Mouse (Mus musculus) MEL (cell line): ENCODE data around the gene Gm14743. TPM values are rescaled to one million over a fixed set of nuclear protein-coding genes. Genes with fewer than 3 reads are reported as not detected.
"Not testable (repeated sequence)": the region's sequence is repeated elsewhere in the genome, so short reads cannot be mapped to it uniquely, and the experiment has no call there.

ENCODE experiments used
- DNase-seq: peaks from one replicate; pipeline ENCODE4 v3.0.0; 2011; ENCODE audit warnings: low read depth, low spot score
- H3K27ac ChIP-seq: 2 replicates; pipeline ENCODE4 v1.5.1; 2012; ENCODE audit warnings: low read depth, mild to moderate bottlenecking, control low read depth, low read length, moderate library complexity; ENCODE audit not compliant: control insufficient read depth
- H3K27me3 ChIP-seq, 2 experiments: fragments of 150-350 bp in 1 of 2; sonication (generic) in 1 of 2; 2 replicates each; pipeline ENCODE4 v1.6.1; 2012; ENCODE audit warnings: low read length in 2 of 2, mild to moderate bottlenecking in 2 of 2, improper control_type of control experiment in 1 of 2, moderate library complexity in 1 of 2; ENCODE audit not compliant: insufficient read depth in 2 of 2, control insufficient read depth in 1 of 2
- H3K36me3 ChIP-seq, 2 experiments: 2 replicates each; pipeline ENCODE4 v1.6.1; 2012 to 2014; ENCODE audit warnings: low read length in 2 of 2, improper control_type of control experiment in 1 of 2, inconsistent platforms in 1 of 2, mild to moderate bottlenecking in 1 of 2; ENCODE audit not compliant: insufficient read depth in 2 of 2, control insufficient read depth in 1 of 2
- H3K4me1 ChIP-seq, 2 experiments: fragments of 150-350 bp in 1 of 2; sonication (generic) in 1 of 2; 2 replicates each; pipeline ENCODE4 v1.6.1; 2012; ENCODE audit warnings: low read length in 2 of 2, improper control_type of control experiment in 1 of 2, mild to moderate bottlenecking in 1 of 2; ENCODE audit not compliant: insufficient read depth in 2 of 2, control insufficient read depth in 1 of 2
- H3K4me3 ChIP-seq, 2 experiments: fragments of 150-350 bp in 1 of 2; sonication (generic) in 1 of 2; 2 replicates each; pipeline ENCODE4 v1.5.1; 2012; ENCODE audit warnings: low read depth in 2 of 2, low read length in 2 of 2, mild to moderate bottlenecking in 2 of 2, moderate library complexity in 2 of 2, control low read depth in 1 of 2, improper control_type of control experiment in 1 of 2; ENCODE audit not compliant: control insufficient read depth in 1 of 2, insufficient read depth in 1 of 2
- H3K79me2 ChIP-seq: 2 replicates; pipeline ENCODE4 v1.6.1; 2012; ENCODE audit warnings: mild to moderate bottlenecking, low read length, moderate library complexity; ENCODE audit not compliant: control insufficient read depth, poor library complexity, insufficient read depth
- H3K9ac ChIP-seq: 2 replicates; pipeline ENCODE4 v1.6.1; 2012; ENCODE audit warnings: low read depth, mild to moderate bottlenecking, control low read depth, low read length, moderate library complexity; ENCODE audit not compliant: control insufficient read depth, poor library complexity, severe bottlenecking
- H3K9me3 ChIP-seq: fragments of 150-350 bp; sonication (generic); replicated peaks from 2 replicates; pipeline ENCODE4 v1.6.1; 2012; ENCODE audit warnings: mild to moderate bottlenecking, low read length, improper control_type of control experiment, moderate library complexity; ENCODE audit not compliant: insufficient read depth
- CHD2 ChIP-seq: IDR thresholded peaks from 2 replicates; pipeline ENCODE4 v1.6.1; 2011; ENCODE audit warnings: low read length, improper control_type of control experiment
- E2F4 ChIP-seq: IDR thresholded peaks from 2 replicates; pipeline ENCODE4 v1.6.1; 2011; ENCODE audit warnings: low read depth, low read length, improper control_type of control experiment, borderline replicate concordance
- ELF1 ChIP-seq: IDR thresholded peaks from 2 replicates; pipeline ENCODE4 v1.6.1; 2014; ENCODE audit warnings: low read depth, mild to moderate bottlenecking, inconsistent platforms, low read length, improper control_type of control experiment, moderate library complexity
- MAFK ChIP-seq: IDR thresholded peaks from 2 replicates; pipeline ENCODE4 v1.6.1; 2011; ENCODE audit warnings: low read depth, mild to moderate bottlenecking, low read length, improper control_type of control experiment, borderline replicate concordance
- MAZ ChIP-seq: IDR thresholded peaks from 2 replicates; pipeline ENCODE4 v1.6.1; 2012; ENCODE audit warnings: low read depth, mild to moderate bottlenecking, inconsistent platforms, low read length, improper control_type of control experiment
- MYB ChIP-seq: IDR thresholded peaks from 2 replicates; pipeline ENCODE4 v1.6.1; 2011; ENCODE audit warnings: mild to moderate bottlenecking, low read depth, low read length, improper control_type of control experiment
- NRF1 ChIP-seq: IDR thresholded peaks from 2 replicates; pipeline ENCODE4 v1.6.1; 2014; ENCODE audit warnings: low read depth, mild to moderate bottlenecking, inconsistent platforms, low read length, improper control_type of control experiment, moderate library complexity; ENCODE audit not compliant: poor library complexity, insufficient read depth, severe bottlenecking
- POLR2A ChIP-seq, 2 experiments: IDR thresholded peaks; 2 replicates each; pipeline ENCODE4 v1.6.1; 2011 to 2012; ENCODE audit warnings: low read length in 2 of 2, mild to moderate bottlenecking in 2 of 2, control low read depth in 1 of 2, improper control_type of control experiment in 1 of 2, low read depth in 1 of 2, moderate library complexity in 1 of 2; ENCODE audit not compliant: control insufficient read depth in 1 of 2, insufficient read depth in 1 of 2, poor library complexity in 1 of 2
- RAD21 ChIP-seq: IDR thresholded peaks from 2 replicates; pipeline ENCODE4 v1.6.1; 2011; ENCODE audit warnings: mild to moderate bottlenecking, low read depth, low read length, improper control_type of control experiment
- SIN3A ChIP-seq: IDR thresholded peaks from 2 replicates; pipeline ENCODE4 v1.6.1; 2012; ENCODE audit warnings: low read length, improper control_type of control experiment, inconsistent platforms
- UBTF ChIP-seq: IDR thresholded peaks from 2 replicates; pipeline ENCODE4 v1.6.1; 2012; ENCODE audit warnings: low read depth, mild to moderate bottlenecking, inconsistent platforms, low read length, improper control_type of control experiment, moderate library complexity, borderline replicate concordance; ENCODE audit not compliant: insufficient read depth
- USF1 ChIP-seq: IDR thresholded peaks from 2 replicates; pipeline ENCODE4 v1.6.1; 2014; ENCODE audit warnings: low read depth, mild to moderate bottlenecking, inconsistent platforms, low read length, improper control_type of control experiment, moderate library complexity
- ZNF384 ChIP-seq: IDR thresholded peaks from 2 replicates; pipeline ENCODE4 v1.6.1; 2012; ENCODE audit warnings: low read depth, mild to moderate bottlenecking, inconsistent platforms, low read length, improper control_type of control experiment
- polyA plus RNA-seq, 2 experiments: library from polyadenylated mRNA; stranded (reverse) in 1 of 2; unstranded in 1 of 2; fragments of >175 nt in 1 of 2; fragments of >200 nt in 1 of 2; gene quantifications; 2 replicates each; pipeline versions ENCODE4 v1.2.1 to v1.2.4; 2012; ENCODE audit warnings: low replicate concordance in 2 of 2, low read depth in 1 of 2; ENCODE audit not compliant: insufficient read length in 2 of 2, insufficient read depth in 1 of 2, missing spikeins in 1 of 2
- total RNA-seq: library from RNA; depleted of rRNA; stranded (reverse); fragments of 300-350 nt; gene quantifications from 2 replicates; pipeline ENCODE4 v1.2.3, GENCODE M21; 2012; rRNA removed

Gene Gm14743
- total RNA-seq = not detected in 2 replicates
- not detected for polyA plus RNA-seq

GRCm38 (mm10) chrX:78245821-78246220, at the start of gene Gm14743:
Gm14743 (minus strand) TSS chrX:78245921.
- H3K79me2 ChIP-seq, H3K36me3 ChIP-seq, H3K4me1 ChIP-seq, H3K27me3 ChIP-seq, H3K9me3 ChIP-seq, H3K27ac ChIP-seq, DNase-seq, H3K4me3 ChIP-seq, H3K9ac ChIP-seq: not testable (repeated sequence)

DNA sequence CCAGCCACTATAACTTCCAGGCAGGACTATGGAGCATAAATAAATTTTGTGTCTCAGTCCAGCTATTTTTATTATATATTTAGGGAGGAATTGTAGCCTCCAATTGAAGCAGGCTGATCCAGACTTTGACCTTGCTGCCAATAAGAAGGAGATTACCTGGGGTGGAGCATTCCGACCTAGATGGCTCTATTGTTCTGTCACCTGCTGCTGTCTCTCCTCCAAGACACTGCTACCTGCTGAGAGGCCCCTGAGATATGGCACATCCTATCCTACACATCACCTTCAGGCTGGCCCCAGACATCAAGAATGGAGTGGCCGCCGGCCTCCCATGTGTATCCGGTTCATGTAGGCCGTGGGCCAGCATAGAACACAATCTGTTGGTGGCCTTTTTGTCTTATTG, 42.9 kb downstream of the Gm14743 start:
- Histone ChIP-seq H3K9me3 (no peaks in the 10 kb centered on the region), H3K4me3 (no peak overlapping the region), H3K4me1 (no peaks in the 10 kb centered on the region), H3K27ac (no peak overlapping the region), H3K9ac (no peak overlapping the region)
- TF ChIP-seq ELF1 (no peak), CHD2 (no peak), MYB (no peak), ZNF384 (no peak), NRF1 (no peak), USF1 (no peak), SIN3A (no peak), RAD21 (no peak), POLR2A (IDR thresholded peaks at IDR 0.05; ENCODE audit: control insufficient read depth in 1 of 2, insufficient read depth in 1 of 2, low read depth in 1 of 2, low read length in 2 of 2, poor library complexity in 1 of 2) (no peak), MAFK (no peak), MAZ (no peak), UBTF (no peak), E2F4 (no peak)
- TF ChIP-seq, all 39 proteins: peak for 0
- Histone ChIP-seq H3K79me2 (no peaks in the 10 kb centered on the region), H3K27me3 (no peaks in the 10 kb centered on the region), H3K36me3 (no peaks in the 10 kb centered on the region)
- no peak for DNase-seq

DNA sequence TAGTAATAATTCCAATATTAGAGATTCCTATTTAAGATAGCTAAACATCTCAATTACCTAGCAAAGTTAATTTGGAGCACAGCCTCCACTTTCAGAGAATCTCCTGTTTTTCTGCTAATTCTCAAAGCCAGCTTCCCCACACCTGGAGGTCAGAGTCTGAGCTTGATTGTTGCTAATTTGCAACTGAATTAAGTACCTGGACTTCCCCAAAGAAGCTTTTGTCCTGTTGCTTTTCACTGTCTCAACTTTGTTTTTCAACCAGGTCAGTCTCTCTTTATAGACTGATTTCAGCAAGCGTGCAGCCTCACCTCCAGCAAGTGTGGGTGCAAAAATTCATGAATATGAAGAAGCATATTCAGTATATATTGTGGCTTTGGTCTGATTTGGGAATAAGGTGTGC, 43.5 kb downstream of the Gm14743 start:
- not testable (repeated sequence) for H3K4me3 ChIP-seq, H3K9ac ChIP-seq, H3K27ac ChIP-seq, H3K79me2 ChIP-seq, H3K4me1 ChIP-seq, H3K27me3 ChIP-seq, DNase-seq, H3K9me3 ChIP-seq, H3K36me3 ChIP-seq

Other genes starting within 250 kb of the Gm14743 start
- not detected in 2 replicates for gene Obp1a, start 154.5 kb downstream of the Gm14743 start, total RNA-seq
- not detected for gene Obp1a, start 154.5 kb downstream of the Gm14743 start, polyA plus RNA-seq
- not detected in 2 replicates for gene Gm5938, start 120.5 kb downstream of the Gm14743 start, total RNA-seq
- gene Gm5938, start 120.5 kb downstream of the Gm14743 start, polyA plus RNA-seq = not detected
- not detected in 2 replicates for gene Obp1b, start 59.1 kb downstream of the Gm14743 start, total RNA-seq
- gene Obp1b, start 59.1 kb downstream of the Gm14743 start, polyA plus RNA-seq = not detected
- gene 4930480E11Rik, start 123.7 kb upstream of the Gm14743 start, total RNA-seq = not detected in 2 replicates
- gene 4930480E11Rik, start 123.7 kb upstream of the Gm14743 start, polyA plus RNA-seq = not detected